Mouse (Mus musculus) hindbrain, embryonic 16.5 days (tissue): ENCODE measurements around the gene Mpv17l2. TPM values are rescaled to one million over a fixed set of nuclear protein-coding genes. Genes with fewer than 3 reads are reported as not detected.

ENCODE experiments used
- ATAC-seq: fragments of 200-750 bp; cut with Nextera tagmentation; 2 replicates; pipeline ENCODE4 v1.8.0; 2017; ENCODE audit warnings: moderate TSS enrichment, moderate library complexity
- H3K27ac ChIP-seq: fragments of 300-500 bp; sonication (generic); 2 replicates; pipeline ENCODE4 v1.5.1; 2014; ENCODE audit warnings: low read depth, mild to moderate bottlenecking, control low read depth, low read length, moderate library complexity
- H3K27me3 ChIP-seq: fragments of 300-500 bp; sonication (generic); replicated peaks from 2 replicates; pipeline ENCODE4 v1.6.1; 2014; ENCODE audit warnings: low read length; ENCODE audit not compliant: control insufficient read depth, insufficient read depth
- H3K36me3 ChIP-seq: fragments of 300-500 bp; sonication (generic); 2 replicates; pipeline ENCODE4 v1.6.1; 2014; ENCODE audit warnings: mild to moderate bottlenecking, low read length, moderate library complexity, mixed read lengths; ENCODE audit not compliant: control insufficient read depth, insufficient read depth
- H3K4me1 ChIP-seq: fragments of 300-500 bp; sonication (generic); 2 replicates; pipeline ENCODE4 v1.6.1; 2014; ENCODE audit warnings: low read depth, low read length; ENCODE audit not compliant: control insufficient read depth, insufficient read depth
- H3K4me2 ChIP-seq: fragments of 300-500 bp; sonication (generic); 2 replicates; pipeline ENCODE4 v1.6.1; 2014; ENCODE audit warnings: mild to moderate bottlenecking, low read length, control low read depth, moderate library complexity
- H3K4me3 ChIP-seq: fragments of 300-500 bp; sonication (generic); 2 replicates; pipeline ENCODE4 v1.5.1; 2014; ENCODE audit warnings: mild to moderate bottlenecking, low read length, control low read depth, moderate library complexity
- H3K9ac ChIP-seq: fragments of 300-500 bp; sonication (generic); 2 replicates; pipeline ENCODE4 v1.6.1; 2014; ENCODE audit warnings: low read depth, mild to moderate bottlenecking, control low read depth, low read length, moderate library complexity
- H3K9me3 ChIP-seq: fragments of 300-500 bp; sonication (generic); 2 replicates; pipeline ENCODE4 v1.6.1; 2014; ENCODE audit warnings: mild to moderate bottlenecking, low read length, moderate library complexity; ENCODE audit not compliant: control insufficient read depth
- WGBS: fragments of 180-500 bp; shearing (Covaris S2); extraction: QIAGEN DNeasy Blood & Tissue Kit; methylation state at CpG from one replicate; pipeline ENCODE4 v1.1.7; 2014; 5-methylcytosine and 5-hydroxymethylcytosine counted together
- polyA plus RNA-seq: library from polyadenylated mRNA; unstranded; fragments of >200 nt; fragmentation: Nextera tagmentation; extraction: Ambion mirVana; gene quantifications from 2 replicates; pipeline ENCODE4 v1.2.1, GENCODE M21; 2015

Mpv17l2 gene
- polyA plus RNA-seq, 1 experiment from 2014 or later, result 49.9 TPM

- Histone ChIP-seq H3K36me3 (no peaks in the 10 kb centered on the region), H3K27me3 (peaks cover 15% of the 10 kb centered on the region), H3K9me3 (no peaks in the 10 kb centered on the region), H3K4me2 (no peak overlapping the region), H3K4me1 (peaks cover 2% of the 10 kb centered on the region), H3K27ac (no peak overlapping the region), H3K4me3 (no peak overlapping the region), H3K9ac (no peak overlapping the region)
- 85% methylated on average over 19 of the region's 19 CpGs for WGBS
- ATAC-seq, result no peak
These were observed 11.6 kb downstream of the Mpv17l2 start for GRCm38 (mm10) chr8:70749097-70749674.

DNA sequence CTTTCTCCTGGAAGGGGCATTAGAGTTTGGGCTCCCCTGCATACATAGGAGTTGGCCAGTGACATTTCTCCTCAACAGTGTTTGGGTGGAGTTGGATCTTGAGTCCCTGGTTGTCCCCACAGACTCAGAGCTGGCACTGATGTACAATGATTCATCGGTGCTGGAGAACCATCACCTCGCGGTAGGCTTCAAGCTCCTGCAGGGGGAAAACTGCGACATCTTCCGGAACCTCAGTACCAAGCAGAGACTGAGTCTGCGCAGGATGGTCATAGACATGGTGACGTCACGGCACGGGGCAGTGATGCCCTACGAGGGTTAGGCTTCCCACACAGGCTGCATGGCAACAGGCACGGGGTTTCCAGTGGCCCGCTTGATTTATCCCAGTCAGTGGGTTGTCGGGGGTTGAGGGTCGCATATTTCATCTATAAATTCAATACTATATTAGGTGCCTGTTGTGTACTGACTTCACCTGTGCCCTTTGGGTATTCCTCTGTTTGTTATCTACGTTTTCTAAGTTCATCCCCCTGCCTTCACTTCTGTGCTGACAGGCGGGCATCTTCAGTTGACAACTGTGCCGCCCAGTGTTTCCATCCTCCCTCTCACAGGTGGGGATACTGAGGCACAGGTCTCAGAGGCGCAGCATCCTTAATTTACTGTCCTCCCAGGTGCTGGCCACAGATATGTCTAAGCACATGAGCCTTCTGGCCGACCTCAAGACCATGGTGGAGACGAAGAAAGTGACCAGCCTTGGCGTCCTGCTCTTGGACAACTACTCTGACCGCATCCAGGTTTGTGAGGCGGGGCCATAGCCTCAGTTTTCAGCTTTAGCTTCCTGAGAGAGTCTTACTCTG is 12.3 kb downstream of the Mpv17l2 start:
- ATAC-seq, result no peak
- WGBS, result 87% methylated on average over 23 of the region's 23 CpGs
- Histone ChIP-seq H3K4me1 (peaks cover 8% of the 10 kb centered on the region), H3K4me3 (no peak overlapping the region), H3K27me3 (peaks cover 22% of the 10 kb centered on the region), H3K9me3 (no peaks in the 10 kb centered on the region), H3K9ac (no peak overlapping the region), H3K27ac (no peak overlapping the region), H3K4me2 (no peak overlapping the region), H3K36me3 (no peaks in the 10 kb centered on the region)

GRCm38 (mm10) chr8:70747211-70747890 is 13.4 kb downstream of the Mpv17l2 start:
- 84% methylated on average over 18 of the region's 18 CpGs for WGBS
- no peak for ATAC-seq
- Histone ChIP-seq H3K27me3 (peaks cover 32% of the 10 kb centered on the region), H3K9ac (no peak overlapping the region), H3K4me2 (no peak overlapping the region), H3K4me3 (no peak overlapping the region), H3K9me3 (no peaks in the 10 kb centered on the region), H3K27ac (no peak overlapping the region), H3K36me3 (no peaks in the 10 kb centered on the region), H3K4me1 (peaks cover 13% of the 10 kb centered on the region)

- no peak overlapping the region for H3K9ac ChIP-seq
- no peak overlapping the region for H3K4me3 ChIP-seq
- peaks cover 13% of the 10 kb centered on the region for H3K4me1 ChIP-seq
- no peaks in the 10 kb centered on the region for H3K36me3 ChIP-seq
- H3K9me3 ChIP-seq, result no peaks in the 10 kb centered on the region
- peaks cover 38% of the 10 kb centered on the region for H3K27me3 ChIP-seq
- no peak overlapping the region for H3K27ac ChIP-seq
- no peak for ATAC-seq
- 74% methylated on average over 9 of the region's 9 CpGs for WGBS
- H3K4me2 ChIP-seq, result no peak overlapping the region
These were observed 14.1 kb downstream of the Mpv17l2 start for GRCm38 (mm10) chr8:70746676-70747075.

DNA sequence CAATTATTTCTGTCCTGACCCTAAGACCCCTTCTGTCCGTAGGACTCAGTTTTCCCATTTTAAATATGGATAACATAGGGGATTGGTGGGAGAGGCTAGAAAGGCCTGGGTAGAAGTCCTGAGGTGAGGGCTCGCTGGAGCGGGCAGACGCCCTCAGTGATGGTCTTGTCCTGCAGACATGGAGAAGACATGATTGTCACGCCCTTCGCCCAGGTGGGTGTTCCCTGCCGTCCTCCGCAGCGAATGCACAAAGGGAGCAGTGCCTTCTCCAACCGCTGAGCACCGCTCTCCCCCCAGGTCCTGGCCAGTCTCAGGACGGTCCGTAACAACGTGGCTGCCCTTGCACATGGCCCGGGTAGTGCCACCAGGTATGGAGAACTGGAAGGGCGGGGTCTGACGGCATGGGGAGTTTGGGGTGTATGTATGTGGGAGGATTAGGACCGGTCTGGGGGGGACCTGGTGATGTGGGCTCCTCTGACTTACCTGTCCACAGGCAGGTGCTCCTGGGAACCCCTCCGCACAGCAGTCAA is 15.0 kb downstream of the Mpv17l2 start:
- no peaks in the 10 kb centered on the region for H3K36me3 ChIP-seq
- whole genome bisulfite sequencing, result 61% methylated on average over 17 of the region's 19 CpGs
- no peak overlapping the region for H3K27ac ChIP-seq
- no peak overlapping the region for H3K9ac ChIP-seq
- no peak for ATAC-seq
- no peaks in the 10 kb centered on the region for H3K9me3 ChIP-seq
- H3K4me2 ChIP-seq, result no peak overlapping the region
- no peak overlapping the region for H3K4me3 ChIP-seq
- H3K4me1 ChIP-seq, result peaks cover 13% of the 10 kb centered on the region
- peaks cover 38% of the 10 kb centered on the region for H3K27me3 ChIP-seq

DNA sequence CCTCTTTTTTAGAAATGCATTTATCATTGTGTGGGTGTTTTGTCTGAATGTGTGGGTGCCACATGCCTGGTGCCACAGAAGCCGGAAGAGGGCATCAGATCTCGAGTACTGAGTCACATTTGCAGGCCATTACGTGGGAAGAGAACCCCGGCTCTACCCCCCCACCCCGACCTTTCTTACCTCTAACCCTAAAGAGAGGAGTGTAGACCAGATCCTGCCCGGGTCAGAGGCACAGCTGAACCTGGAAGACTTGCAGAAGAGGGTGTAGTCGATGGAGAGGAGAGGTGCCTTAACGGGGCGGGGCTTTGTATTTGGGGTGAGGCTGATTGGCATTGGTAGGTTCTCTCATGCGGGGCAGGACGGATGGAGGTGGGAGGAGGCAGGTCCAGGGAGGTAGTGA is 15.9 kb downstream of the Mpv17l2 start:
- H3K27me3 ChIP-seq, result peaks cover 37% of the 10 kb centered on the region
- H3K4me3 ChIP-seq, result no peak overlapping the region; the same call in 1 of the 2 replicates
- peaks cover 13% of the 10 kb centered on the region for H3K4me1 ChIP-seq
- no peak for ATAC-seq
- 55% methylated on average over 11 of the region's 11 CpGs for WGBS
- no peak overlapping the region; the same call in 1 of the 2 replicates for H3K4me2 ChIP-seq
- H3K9ac ChIP-seq, result no peak overlapping the region
- H3K27ac ChIP-seq, result no peak overlapping the region
- no peaks in the 10 kb centered on the region for H3K36me3 ChIP-seq
- no peaks in the 10 kb centered on the region for H3K9me3 ChIP-seq

DNA sequence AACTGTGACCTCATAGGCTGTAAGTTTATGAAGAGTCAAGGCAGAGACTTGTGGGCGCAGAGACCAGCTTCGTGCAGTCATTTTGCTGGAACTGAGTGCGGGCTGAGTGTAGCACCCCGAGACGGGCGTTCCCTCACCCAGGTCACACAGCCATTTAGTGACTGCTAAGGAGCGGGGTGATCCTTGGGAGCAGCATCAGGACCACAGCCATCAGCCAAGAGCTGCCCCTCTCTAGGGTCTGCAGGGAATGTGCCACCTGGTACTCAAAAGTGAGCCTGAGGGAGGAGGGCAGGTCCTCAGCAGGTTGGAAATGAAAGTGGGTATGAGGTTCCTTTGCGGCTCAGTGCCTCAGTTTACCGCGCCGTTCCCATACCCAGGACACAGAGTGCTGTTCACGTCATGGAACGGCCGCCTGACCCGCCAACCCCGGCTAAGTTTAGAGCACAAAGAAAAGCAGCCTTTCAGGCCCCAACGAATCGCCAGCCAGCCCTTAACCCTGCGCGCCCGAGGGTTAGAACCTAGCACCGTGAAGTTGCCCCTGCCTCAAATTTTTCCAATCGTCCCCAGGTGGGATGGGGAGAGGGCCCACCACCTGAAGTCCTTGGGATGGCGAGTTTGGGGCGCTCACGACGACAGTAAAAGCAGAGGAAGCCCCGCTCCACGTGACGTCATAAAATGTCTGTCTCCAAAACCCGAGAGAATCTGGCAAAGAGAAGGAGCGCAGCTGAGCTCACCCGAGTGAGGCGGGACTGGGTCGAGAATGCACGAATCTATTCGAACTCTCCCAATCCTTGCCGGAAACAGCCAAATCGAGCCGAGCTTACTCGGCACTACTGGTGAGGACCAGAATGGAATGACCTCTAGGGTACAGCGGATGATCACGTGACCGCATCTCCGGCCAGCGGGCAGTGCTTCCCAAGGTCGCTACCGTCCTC is 16.8 kb downstream of the Mpv17l2 start:
- H3K9ac ChIP-seq, result peak overlapping the region; percentile 52
- peak overlapping the region; percentile 40 for H3K4me3 ChIP-seq
- H3K27me3 ChIP-seq, result peaks cover 36% of the 10 kb centered on the region
- no peak overlapping the region for H3K27ac ChIP-seq
- no peaks in the 10 kb centered on the region for H3K9me3 ChIP-seq
- H3K4me2 ChIP-seq, result peak overlapping the region; percentile 67
- no peaks in the 10 kb centered on the region for H3K36me3 ChIP-seq
- WGBS, result 3% methylated on average over 48 of the region's 48 CpGs
- peaks cover 13% of the 10 kb centered on the region for H3K4me1 ChIP-seq
- ATAC-seq, result 0 out of 2 replicates have a peak, but pooled peaks have one; percentile 28

DNA sequence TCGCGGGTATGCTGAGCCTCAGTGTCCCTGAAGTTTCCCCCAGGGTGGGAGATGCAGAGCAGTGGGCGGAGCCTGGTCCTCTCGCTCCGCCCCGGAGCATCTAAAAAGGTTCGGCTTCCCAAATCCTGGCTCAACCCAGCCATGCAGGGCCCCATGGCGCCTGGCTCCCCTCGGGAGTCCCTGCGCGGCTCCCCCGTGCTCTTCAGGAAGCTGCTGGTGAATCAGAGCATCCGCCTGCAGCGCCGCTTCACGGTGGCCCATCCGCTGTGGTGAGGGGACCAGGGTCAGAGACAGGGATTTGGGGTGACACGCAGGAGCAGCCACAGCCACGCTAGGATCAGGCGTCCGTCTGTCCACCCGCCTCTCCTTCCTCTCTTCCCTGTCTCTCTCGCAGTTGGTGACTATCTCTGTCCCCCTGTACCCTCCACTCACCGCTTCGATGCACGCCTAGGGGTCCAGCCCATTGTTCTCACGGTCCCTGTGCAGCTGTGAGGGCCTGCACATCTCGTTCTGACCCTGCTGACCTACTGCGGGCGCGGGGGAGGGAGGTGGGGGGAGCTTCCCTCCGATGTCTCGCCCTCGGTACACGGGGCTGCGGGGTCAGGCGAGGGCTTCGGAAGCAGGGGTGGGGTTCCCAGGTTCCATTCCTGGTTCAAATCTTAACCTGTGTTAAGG is 17.6 kb downstream of the Mpv17l2 start:
- Histone ChIP-seq H3K4me1 (peaks cover 13% of the 10 kb centered on the region), H3K9ac (peak overlapping the region; percentile 38), H3K27me3 (peaks cover 36% of the 10 kb centered on the region), H3K27ac (no peak overlapping the region), H3K36me3 (no peaks in the 10 kb centered on the region), H3K4me3 (peak overlapping the region; percentile 40), H3K9me3 (no peaks in the 10 kb centered on the region), H3K4me2 (peak overlapping the region; percentile 67)
- 2% methylated on average over 38 of the region's 38 CpGs for WGBS
- ATAC-seq, result no peak; the same call in 1 of the 2 replicates
